Mouse (Mus musculus) adrenal gland, postnatal 4 days (tissue): ENCODE measurements around the gene Olfr1104. TPM values are rescaled to one million over a fixed set of nuclear protein-coding genes. Genes with fewer than 3 reads are reported as not detected.

Experiments
- DNase-seq, 2 experiments: peaks; one replicate each; pipeline ENCODE4 v3.0.0; 2021 to 2022; ENCODE audit warnings: low spot score in 2 of 2, mixed read lengths in 2 of 2
- long read RNA-seq, 2 experiments: library from polyadenylated mRNA; stranded (forward); transcript quantifications; one replicate each; pipeline ENCODE4 v2.0.0; 2021
- total RNA-seq, 2 experiments: library from RNA; stranded (reverse); gene quantifications; 2 replicates each; pipeline ENCODE4 v1.2.3; 2021

Gene Olfr1104
- not detected for total RNA-seq
- long read RNA-seq, experiment 1, result 0 reads
- long read RNA-seq, experiment 2, result 0 reads

- DNase-seq, result no peak
Observed at GRCm38 (mm10) chr2:87026980-87027379, at the start of gene Olfr1104. Gene Olfr1104, minus strand, starts transcription at chr2:87027080.

- DNase-seq, result no peak
Observed at GRCm38 (mm10) chr2:87075717-87076116, 48.8 kb upstream of the Olfr1104 start, which contains the start of gene Olfr1107. Gene Olfr1107, minus strand, starts transcription at chr2:87075817.

GRCm38 (mm10) chr2:87052173-87052572 is 25.3 kb upstream of the Olfr1104 start, which contains the start of gene Olfr1106:
Gene Olfr1106, minus strand, starts transcription at chr2:87052273.
- no peak for DNase-seq

- DNase-seq, result no peak
Observed at GRCm38 (mm10) chr2:87036431-87036830, 9.6 kb upstream of the Olfr1104 start, which contains the start of gene Olfr1105. Gene Olfr1105, minus strand, starts transcription at chr2:87036531.

GRCm38 (mm10) chr2:86998098-86998497 is 28.8 kb downstream of the Olfr1104 start, which contains the start of gene Olfr1102:
Gene Olfr1102, plus strand, starts transcription at chr2:86998398.
- no peak for DNase-seq

- no peak for DNase-seq
Observed at GRCm38 (mm10) chr2:86991121-86991520, 35.8 kb downstream of the Olfr1104 start, which contains the start of gene Olfr1101. Gene Olfr1101, minus strand, starts transcription at chr2:86991221.

- DNase-seq, result no peak
Observed at GRCm38 (mm10) chr2:86979854-86980253, 47.0 kb downstream of the Olfr1104 start, which contains the start of gene Olfr1100. Gene Olfr1100, minus strand, starts transcription at chr2:86979954.

Other genes starting within 250 kb of the Olfr1104 start
- not detected for gene Olfr1093, start 244.6 kb downstream of the Olfr1104 start, total RNA-seq
- not detected for gene Olfr141, start 217.1 kb downstream of the Olfr1104 start, total RNA-seq
- not detected for gene Olfr1094, start 202.4 kb downstream of the Olfr1104 start, total RNA-seq
- not detected for gene Olfr1095, start 175.4 kb downstream of the Olfr1104 start, total RNA-seq
- gene Gm13723, start 152.3 kb downstream of the Olfr1104 start, total RNA-seq, result not detected
- gene Olfr1097, start 134.9 kb downstream of the Olfr1104 start, total RNA-seq, result not detected
- not detected for gene Olfr1098, start 102.5 kb downstream of the Olfr1104 start, total RNA-seq
- not detected for gene Olfr1099, start 66.4 kb downstream of the Olfr1104 start, total RNA-seq
- gene Olfr1100, start 47.1 kb downstream of the Olfr1104 start, total RNA-seq, result not detected
- gene Olfr1101, start 35.9 kb downstream of the Olfr1104 start, total RNA-seq, result not detected
- gene Olfr1102, start 28.7 kb downstream of the Olfr1104 start, total RNA-seq, result not detected
- gene Olfr1105, start 9.5 kb upstream of the Olfr1104 start, total RNA-seq, result not detected
- gene Olfr1106, start 25.2 kb upstream of the Olfr1104 start, total RNA-seq, result not detected
- gene Olfr1107, start 48.7 kb upstream of the Olfr1104 start, total RNA-seq, result not detected
- not detected for gene Olfr1109, start 68.9 kb upstream of the Olfr1104 start, total RNA-seq
- not detected for gene Olfr259, start 87.5 kb upstream of the Olfr1104 start, total RNA-seq
- not detected for gene Olfr1110, start 113.2 kb upstream of the Olfr1104 start, total RNA-seq
- gene Olfr1111, start 125.5 kb upstream of the Olfr1104 start, total RNA-seq, result not detected
- gene Olfr1112, start 160.7 kb upstream of the Olfr1104 start, total RNA-seq, result not detected
- gene Olfr1113, start 181.9 kb upstream of the Olfr1104 start, total RNA-seq, result not detected
- gene Olfr1115, start 220.9 kb upstream of the Olfr1104 start, total RNA-seq, result not detected
- gene Olfr1116, start 240.5 kb upstream of the Olfr1104 start, total RNA-seq, result not detected